In genomic region chr19:55807194-55808053, GRCm38 (mm10) we compare ENCODE assay signal across 10 mouse cellular contexts.
DNase-seq lines count a peak whose midpoint lies in the region; ATAC-seq lines count a peak whose summit lies in the region.
"Had no signal": no experiment of that assay in that cellular context is flagged by ENCODE, and none has a peak within 500 bp of the region (broad histone marks: within the 10 kb centered on the region; RNA-seq: fewer than 3 reads in every experiment).

No protein-coding gene starts in this region.

- H3K9ac ChIP-seq in kidney, embryonic 14.5 days (ENCODE audit: low read depth, low read length): 0 out of 2 replicates have a peak overlapping the region, but pooled peaks have one; percentile 5
- no peak overlapping the region for H3K9ac ChIP-seq in hindbrain, embryonic 16.5 days (ENCODE audit: low read depth, low read length)
- no peak overlapping the region for H3K9ac ChIP-seq in neural tube, embryonic 13.5 days
- H3K9ac ChIP-seq: liver, embryonic 14.5 days had no signal

- H3K4me3 ChIP-seq in kidney, embryonic 14.5 days (ENCODE audit: low read length): no peak overlapping the region
- H3K4me3 ChIP-seq in hindbrain, embryonic 16.5 days (ENCODE audit: low read length): no peak overlapping the region
- H3K4me3 ChIP-seq in neural tube, embryonic 13.5 days: no peak overlapping the region

- H3K27ac ChIP-seq in kidney, embryonic 14.5 days (ENCODE audit: low read depth, low read length): peak overlapping the region; percentile 34; the same call in 1 of the 2 replicates
- H3K27ac ChIP-seq in hindbrain, embryonic 16.5 days (ENCODE audit: low read depth, low read length): no peak overlapping the region
- H3K27ac ChIP-seq in neural tube, embryonic 13.5 days (replicated peaks): no peak overlapping the region
- H3K27ac ChIP-seq: liver, embryonic 14.5 days had no signal

- WGBS in kidney, embryonic 14.5 days: 9% methylated on average over 20 of the region's 20 CpGs
- 32% methylated on average over 20 of the region's 20 CpGs for WGBS in hindbrain, embryonic 16.5 days
- WGBS in neural tube, embryonic 13.5 days: 29% methylated on average over 20 of the region's 20 CpGs

- H3K27me3 ChIP-seq in kidney, embryonic 14.5 days (ENCODE audit: control insufficient read depth, insufficient read depth, low read length): peaks cover 2% of the 10 kb centered on the region; the same call in 1 of the 2 replicates
- H3K27me3 ChIP-seq in hindbrain, embryonic 16.5 days (replicated peaks; ENCODE audit: control insufficient read depth, insufficient read depth, low read length): no peaks in the 10 kb centered on the region
- no peaks in the 10 kb centered on the region for H3K27me3 ChIP-seq in neural tube, embryonic 13.5 days

- no peaks in the 10 kb centered on the region for H3K36me3 ChIP-seq in kidney, embryonic 14.5 days (ENCODE audit: control insufficient read depth, insufficient read depth, low read length)
- H3K36me3 ChIP-seq in hindbrain, embryonic 16.5 days (ENCODE audit: control insufficient read depth, insufficient read depth, low read length): no peaks in the 10 kb centered on the region
- no peaks in the 10 kb centered on the region for H3K36me3 ChIP-seq in neural tube, embryonic 13.5 days

- DNase-seq in kidney, postnatal 4 days: no peak
- DNase-seq in embryo, embryonic 11 days: peak; percentile 49
- DNase-seq in right cerebral cortex, postnatal 25 days: no peak
- DNase-seq in urinary bladder, adult 2 months (ENCODE audit: low spot score): no peak
- DNase-seq: cerebellum, adult 11 months; right cerebral cortex, adult 18-20 months had no signal

- H3K4me2 ChIP-seq in kidney, embryonic 14.5 days (replicated peaks; ENCODE audit: low read depth, low read length): peak overlapping the region; percentile 1; the same call in 1 of the 2 replicates
- no peak overlapping the region for H3K4me2 ChIP-seq in hindbrain, embryonic 16.5 days (ENCODE audit: low read length)
- peak overlapping the region; percentile 3; the same call in 1 of the 2 replicates for H3K4me2 ChIP-seq in neural tube, embryonic 13.5 days

- peak; percentile 81 for ATAC-seq in kidney, embryonic 14.5 days (ENCODE audit: low FRiP score, low TSS enrichment)
- ATAC-seq in hindbrain, embryonic 16.5 days: 0 out of 2 replicates have a peak, but pooled peaks have one; percentile 9
- ATAC-seq in neural tube, embryonic 13.5 days (ENCODE audit: low read depth): no peak

- peaks cover 24% of the 10 kb centered on the region for H3K4me1 ChIP-seq in kidney, embryonic 14.5 days (ENCODE audit: control insufficient read depth, insufficient read depth, low read length)
- no peaks in the 10 kb centered on the region; the same call in 1 of the 2 replicates for H3K4me1 ChIP-seq in hindbrain, embryonic 16.5 days (ENCODE audit: control insufficient read depth, insufficient read depth, low read depth, low read length)
- peaks cover 25% of the 10 kb centered on the region for H3K4me1 ChIP-seq in neural tube, embryonic 13.5 days (replicated peaks)

- no peaks in the 10 kb centered on the region for H3K9me3 ChIP-seq in kidney, embryonic 14.5 days (ENCODE audit: control insufficient read depth, low read length)
- H3K9me3 ChIP-seq in hindbrain, embryonic 16.5 days (ENCODE audit: control insufficient read depth, low read length): no peaks in the 10 kb centered on the region
- no peaks in the 10 kb centered on the region for H3K9me3 ChIP-seq in neural tube, embryonic 13.5 days
